Mouse (Mus musculus): ENCODE results near the gene Cradd. TPM values are rescaled to one million over a fixed set of nuclear protein-coding genes. Genes with fewer than 3 reads are reported as not detected.

Gene Cradd
- polyA plus RNA-seq, 2 experiments: 3.2 to 3.6 TPM

DNA sequence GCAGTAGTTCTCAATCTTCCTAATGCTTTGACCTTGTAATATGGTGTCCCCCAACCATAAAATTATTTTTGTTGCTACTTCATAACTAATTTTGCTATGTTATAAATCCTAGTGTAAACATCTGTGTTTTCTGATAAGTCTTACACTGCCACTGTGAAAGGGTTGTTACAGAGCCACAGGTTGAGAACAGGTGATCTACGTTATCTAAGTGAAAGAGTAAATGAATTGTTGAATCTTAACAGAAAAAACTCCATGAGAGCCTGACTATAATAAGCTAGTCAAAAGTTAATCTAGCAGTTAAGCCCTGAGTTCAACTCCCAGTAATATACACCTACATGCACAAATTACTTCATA, 322 bp upstream of the Cradd start:
- Histone ChIP-seq H3K36me3 (replicated peaks; ENCODE audit: control insufficient read depth, insufficient read depth, low read depth) (no peaks in the 10 kb centered on the region), H3K4me2 (ENCODE audit: low read depth) (peak overlapping the region; percentile 15; the same call in 1 of the 2 replicates), H3K9ac (replicated peaks) (no peak overlapping the region), H3K27ac (no peak overlapping the region), H3K27me3 (ENCODE audit: control insufficient read depth, insufficient read depth, low read length) (no peaks in the 10 kb centered on the region), H3K4me3 (ENCODE audit: insufficient read depth in 1 of 2, low read depth in 2 of 2, low read length in 2 of 2) (peak overlapping the region in 1 of 2 experiments; percentile 71; a peak in 2 of 4 replicates), H3K9me3 (ENCODE audit: control insufficient read depth, low read length) (no peaks in the 10 kb centered on the region), H3K4me1 (replicated peaks; ENCODE audit: control insufficient read depth in 2 of 2, insufficient read depth in 2 of 2, low read length in 1 of 2) (peaks cover 0 to 9% of the 10 kb centered on the region in 2 experiments; a peak in 2 of 4 replicates)
- WGBS (ENCODE audit: insufficient replicate concordance): 23% methylated on average over 1 of the region's 1 CpGs
- no peak for TF ChIP-seq CTCF (IDR thresholded peaks at IDR 0.05; ENCODE audit: low read depth)
- DNase-seq (ENCODE audit: low read depth in 3 of 3, low spot score in 3 of 3) (no peak), ATAC-seq (ENCODE audit: insufficient read depth) (peak; percentile 27; the same call in 1 of the 2 replicates)

DNA sequence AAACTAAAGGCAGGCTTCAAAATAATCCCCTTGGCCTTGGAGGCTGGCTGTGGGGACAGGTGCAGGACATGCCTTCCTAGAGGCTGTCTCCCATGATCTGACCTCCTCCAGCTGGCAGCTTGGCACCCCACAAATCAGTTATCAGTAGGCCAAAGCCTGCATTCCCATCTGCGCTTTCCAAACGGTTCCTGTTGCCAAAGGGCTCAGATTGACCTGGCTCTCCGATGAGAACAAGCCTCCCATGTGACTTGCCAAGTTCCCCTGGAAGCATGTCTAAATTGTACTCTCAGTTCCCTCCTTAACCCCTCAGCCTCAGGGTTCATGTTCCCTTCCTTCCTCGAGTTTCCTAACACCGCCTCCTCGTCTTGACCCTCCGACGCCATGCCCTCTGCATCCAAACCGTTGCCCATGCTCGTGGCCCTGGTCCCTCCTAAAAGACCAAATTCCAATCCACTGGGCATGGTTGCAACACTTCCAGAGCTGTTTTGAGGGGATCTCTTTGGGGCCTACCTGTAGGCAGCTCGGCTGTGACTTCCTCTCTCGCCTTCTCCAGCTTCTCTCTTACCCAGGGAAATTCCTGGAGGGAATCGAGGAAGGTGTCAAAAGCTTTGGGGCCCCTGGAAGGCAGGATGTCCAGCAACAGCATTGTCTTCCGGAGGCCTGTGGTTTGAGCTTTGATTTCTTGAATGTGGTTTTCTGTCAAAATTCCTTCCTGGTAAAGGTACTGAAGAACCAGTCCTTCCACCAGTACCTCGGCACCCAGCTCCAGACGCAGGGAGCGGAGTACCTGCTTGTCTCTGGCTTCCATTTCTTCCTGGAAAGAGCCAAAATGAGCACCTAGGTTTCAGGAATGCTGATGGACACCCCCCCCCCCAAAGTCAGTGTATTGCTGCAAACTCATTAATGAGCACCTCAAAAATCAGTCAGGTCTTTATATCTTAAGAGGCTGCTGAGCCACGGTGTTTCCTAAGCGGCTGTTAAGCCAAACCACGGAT, 1.6 kb downstream of the Cradd start:
- H3K4me3 ChIP-seq (ENCODE audit: insufficient read depth in 1 of 2, low read depth in 2 of 2, low read length in 2 of 2): peak overlapping the region in 1 of 2 experiments; percentile 71; a peak in 2 of 4 replicates
- TF ChIP-seq EP300 (IDR thresholded peaks at IDR 0.05; ENCODE audit: low read depth) (no peak), CTCF (IDR thresholded peaks at IDR 0.05; ENCODE audit: low read depth) (no peak)
- no peak for DNase-seq (ENCODE audit: low read depth in 3 of 3, low spot score in 3 of 3)
- no peaks in the 10 kb centered on the region for H3K9me3 ChIP-seq (ENCODE audit: control insufficient read depth, low read length)
- H3K36me3 ChIP-seq (replicated peaks; ENCODE audit: control insufficient read depth, insufficient read depth, low read depth): no peaks in the 10 kb centered on the region
- WGBS (ENCODE audit: insufficient replicate concordance): 57% methylated on average over 20 of the region's 20 CpGs
- H3K9ac ChIP-seq (replicated peaks): no peak overlapping the region; the same call in 1 of the 2 replicates
- no peak overlapping the region for H3K27ac ChIP-seq
- peaks cover 0 to 9% of the 10 kb centered on the region in 2 experiments; a peak in 2 of 4 replicates for H3K4me1 ChIP-seq (replicated peaks; ENCODE audit: control insufficient read depth in 2 of 2, insufficient read depth in 2 of 2, low read length in 1 of 2)
- no peaks in the 10 kb centered on the region for H3K27me3 ChIP-seq (ENCODE audit: control insufficient read depth, insufficient read depth, low read length)
- H3K4me2 ChIP-seq (ENCODE audit: low read depth): peak overlapping the region; percentile 76
- ATAC-seq (ENCODE audit: insufficient read depth): no peak

DNA sequence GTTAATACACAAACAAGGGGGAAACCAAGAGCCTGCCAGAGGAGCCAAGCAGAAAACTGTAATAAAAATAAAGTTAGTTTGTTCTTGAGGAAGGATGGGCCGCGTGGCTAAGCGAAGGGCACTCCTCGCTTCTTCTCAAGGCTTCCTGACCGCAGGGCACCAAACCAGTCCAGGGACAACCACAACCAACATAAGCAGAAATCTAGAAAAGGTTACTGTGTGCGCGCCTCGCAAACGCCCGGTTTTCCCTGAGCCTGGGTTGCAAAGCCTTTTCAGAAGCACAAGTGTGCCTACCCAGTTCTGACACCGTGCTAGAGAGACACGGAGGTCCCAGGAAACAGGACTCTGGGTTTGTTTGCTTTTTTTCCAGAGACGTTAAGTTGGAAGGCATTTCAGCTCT, 4.9 kb downstream of the Cradd start:
- WGBS (ENCODE audit: insufficient replicate concordance): 80% methylated on average over 13 of the region's 13 CpGs
- DNase-seq (ENCODE audit: low read depth in 3 of 3, low spot score in 3 of 3): no peak
- no peak overlapping the region for H3K4me2 ChIP-seq (ENCODE audit: low read depth)
- H3K4me1 ChIP-seq (replicated peaks; ENCODE audit: control insufficient read depth in 2 of 2, insufficient read depth in 2 of 2, low read length in 1 of 2): peaks cover 0 to 12% of the 10 kb centered on the region in 2 experiments; a peak in 2 of 4 replicates
- no peaks in the 10 kb centered on the region for H3K36me3 ChIP-seq (replicated peaks; ENCODE audit: control insufficient read depth, insufficient read depth, low read depth)
- TF ChIP-seq CTCF (IDR thresholded peaks at IDR 0.05; ENCODE audit: low read depth) (no peak), EP300 (IDR thresholded peaks at IDR 0.05; ENCODE audit: low read depth) (no peak)
- H3K27ac ChIP-seq: no peak overlapping the region
- no peak overlapping the region for H3K9ac ChIP-seq (replicated peaks)
- no peaks in the 10 kb centered on the region for H3K9me3 ChIP-seq (ENCODE audit: control insufficient read depth, low read length)
- no peak overlapping the region for H3K4me3 ChIP-seq (ENCODE audit: insufficient read depth in 1 of 2, low read depth in 2 of 2, low read length in 2 of 2)
- no peaks in the 10 kb centered on the region for H3K27me3 ChIP-seq (ENCODE audit: control insufficient read depth, insufficient read depth, low read length)
- no peak for ATAC-seq (ENCODE audit: insufficient read depth)

DNA sequence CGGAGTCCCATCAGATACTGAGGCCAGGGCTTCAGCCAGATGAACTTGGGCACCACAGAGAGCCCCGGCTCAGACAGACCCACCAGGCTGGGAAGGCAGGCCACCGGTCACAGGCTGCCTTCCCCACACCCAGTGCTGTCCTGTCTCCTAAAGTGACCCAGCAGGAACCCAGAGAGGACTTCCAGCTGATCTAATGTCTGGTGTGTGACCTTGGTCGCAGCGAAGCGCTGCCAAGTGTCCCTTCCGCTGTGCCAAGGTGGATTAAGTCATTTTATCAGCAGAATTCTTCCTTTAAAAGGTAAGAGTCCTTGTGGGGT, 5.6 kb downstream of the Cradd start:
- Histone ChIP-seq H3K9ac (replicated peaks) (no peak overlapping the region), H3K27ac (no peak overlapping the region), H3K4me2 (ENCODE audit: low read depth) (no peak overlapping the region), H3K9me3 (ENCODE audit: control insufficient read depth, low read length) (no peaks in the 10 kb centered on the region), H3K36me3 (replicated peaks; ENCODE audit: control insufficient read depth, insufficient read depth, low read depth) (no peaks in the 10 kb centered on the region), H3K4me1 (replicated peaks; ENCODE audit: control insufficient read depth in 2 of 2, insufficient read depth in 2 of 2, low read length in 1 of 2) (peaks cover 0 to 12% of the 10 kb centered on the region in 2 experiments; a peak in 2 of 4 replicates), H3K4me3 (ENCODE audit: insufficient read depth in 1 of 2, low read depth in 2 of 2, low read length in 2 of 2) (no peak overlapping the region), H3K27me3 (ENCODE audit: control insufficient read depth, insufficient read depth, low read length) (no peaks in the 10 kb centered on the region)
- DNase-seq (ENCODE audit: low read depth in 3 of 3, low spot score in 3 of 3) (no peak), ATAC-seq (ENCODE audit: insufficient read depth) (no peak)
- 86% methylated on average over 7 of the region's 7 CpGs for WGBS (ENCODE audit: insufficient replicate concordance)
- no peak for TF ChIP-seq EP300 (IDR thresholded peaks at IDR 0.05; ENCODE audit: low read depth)
- no peak for TF ChIP-seq CTCF (IDR thresholded peaks at IDR 0.05; ENCODE audit: low read depth)
